Mouse (Mus musculus) midbrain, embryonic 13.5 days (tissue): Measurements from ENCODE around the gene Hrh2. TPM values are rescaled to one million over a fixed set of nuclear protein-coding genes. Genes with fewer than 3 reads are reported as not detected.

Experiments
- ATAC-seq: fragments of 200-750 bp; cut with Nextera tagmentation; 2 replicates; pipeline ENCODE4 v1.8.0; 2017; ENCODE audit warnings: mild to moderate bottlenecking, moderate TSS enrichment, moderate library complexity
- H3K27ac ChIP-seq: fragments of 300-500 bp; sonication (generic); 2 replicates; pipeline ENCODE4 v1.5.1; 2015; ENCODE audit warnings: inconsistent platforms, mild to moderate bottlenecking, moderate library complexity
- H3K27me3 ChIP-seq: fragments of 300-500 bp; sonication (generic); 2 replicates; pipeline ENCODE4 v1.6.1; 2015; ENCODE audit warnings: mild to moderate bottlenecking, inconsistent platforms
- H3K36me3 ChIP-seq: fragments of 300-500 bp; sonication (generic); 2 replicates; pipeline ENCODE4 v1.6.1; 2015; ENCODE audit warnings: mild to moderate bottlenecking, inconsistent platforms
- H3K4me1 ChIP-seq: fragments of 300-500 bp; sonication (generic); replicated peaks from 2 replicates; pipeline ENCODE4 v1.6.1; 2015; ENCODE audit warnings: inconsistent platforms
- H3K4me2 ChIP-seq: fragments of 300-500 bp; sonication (generic); replicated peaks from 2 replicates; pipeline ENCODE4 v1.6.1; 2015; ENCODE audit warnings: moderate library complexity, mild to moderate bottlenecking, inconsistent platforms
- H3K4me3 ChIP-seq: fragments of 300-500 bp; sonication (generic); replicated peaks from 2 replicates; pipeline ENCODE4 v1.5.1; 2015; ENCODE audit warnings: mild to moderate bottlenecking, inconsistent platforms
- H3K9ac ChIP-seq: fragments of 300-500 bp; sonication (generic); replicated peaks from 2 replicates; pipeline ENCODE4 v1.6.1; 2015; ENCODE audit warnings: mild to moderate bottlenecking, inconsistent platforms
- H3K9me3 ChIP-seq: fragments of 300-500 bp; sonication (generic); 2 replicates; pipeline ENCODE4 v1.6.1; 2016; ENCODE audit warnings: mild to moderate bottlenecking, inconsistent platforms
- WGBS: fragments of 180-500 bp; shearing (Covaris S2); methylation state at CpG from one replicate; pipeline ENCODE4 v1.1.7; 2015; 5-methylcytosine and 5-hydroxymethylcytosine counted together
- polyA plus RNA-seq: library from polyadenylated mRNA; unstranded; fragments of >200 nt; fragmentation: Nextera tagmentation; extraction: Ambion mirVana; gene quantifications from 2 replicates; pipeline ENCODE4 v1.2.1, GENCODE M21; 2015

Hrh2 gene
- polyA plus RNA-seq, 1 experiment from 2014 or later: 0.40 TPM

DNA sequence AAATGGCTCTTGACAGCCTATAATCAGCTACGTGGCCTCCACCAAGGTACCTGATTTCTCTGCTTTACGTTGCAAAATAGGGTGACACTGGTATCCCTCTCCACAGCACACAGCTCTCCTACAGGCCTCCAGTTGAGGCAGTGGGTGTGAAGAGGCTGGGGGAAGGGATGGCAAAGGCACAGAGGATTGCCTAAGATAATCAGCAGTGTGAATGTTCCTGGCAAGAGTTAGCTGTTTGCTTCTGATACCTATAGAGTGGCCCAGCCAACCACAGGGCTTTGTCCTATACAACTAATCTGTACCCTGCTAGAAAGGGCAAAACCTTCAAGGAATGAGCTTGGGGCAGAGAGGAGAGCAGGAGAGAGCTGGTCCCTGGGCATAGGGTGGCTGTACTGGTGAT, 11.5 kb downstream of the Hrh2 start:
- WGBS: 95% methylated on average over 2 of the region's 2 CpGs
- H3K4me1 ChIP-seq: peaks cover 10% of the 10 kb centered on the region; the same call in 1 of the 2 replicates
- no peaks in the 10 kb centered on the region for H3K27me3 ChIP-seq
- H3K9ac ChIP-seq: no peak overlapping the region
- H3K4me2 ChIP-seq: no peak overlapping the region
- ATAC-seq: no peak
- H3K9me3 ChIP-seq: no peaks in the 10 kb centered on the region
- no peak overlapping the region for H3K4me3 ChIP-seq
- H3K36me3 ChIP-seq: no peaks in the 10 kb centered on the region
- H3K27ac ChIP-seq: no peak overlapping the region

DNA sequence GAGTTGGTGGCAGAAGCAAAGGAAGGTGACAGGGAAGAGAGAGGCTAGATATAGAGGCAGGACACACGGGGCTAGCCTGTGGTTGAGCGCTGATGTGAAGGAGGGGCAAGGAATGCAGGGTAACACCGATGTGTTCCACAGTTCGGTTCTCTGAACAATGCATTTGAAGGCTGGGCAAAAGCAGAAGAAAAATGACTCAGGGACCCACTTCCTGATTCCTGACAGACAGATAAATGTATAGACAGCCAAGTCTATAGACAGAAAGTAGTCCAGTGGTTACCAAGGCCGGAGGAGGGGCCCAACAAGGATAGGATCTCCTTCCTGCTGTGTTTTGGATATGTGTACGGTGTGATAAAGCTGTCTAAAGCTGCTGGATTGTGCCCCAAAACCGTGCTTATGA, 13.3 kb downstream of the Hrh2 start:
- ATAC-seq: no peak
- 89% methylated on average over 7 of the region's 7 CpGs for WGBS
- Histone ChIP-seq H3K4me3 (no peak overlapping the region), H3K27ac (no peak overlapping the region), H3K4me1 (peaks cover 22% of the 10 kb centered on the region), H3K27me3 (no peaks in the 10 kb centered on the region), H3K4me2 (no peak overlapping the region), H3K9me3 (no peaks in the 10 kb centered on the region), H3K9ac (no peak overlapping the region), H3K36me3 (no peaks in the 10 kb centered on the region)

DNA sequence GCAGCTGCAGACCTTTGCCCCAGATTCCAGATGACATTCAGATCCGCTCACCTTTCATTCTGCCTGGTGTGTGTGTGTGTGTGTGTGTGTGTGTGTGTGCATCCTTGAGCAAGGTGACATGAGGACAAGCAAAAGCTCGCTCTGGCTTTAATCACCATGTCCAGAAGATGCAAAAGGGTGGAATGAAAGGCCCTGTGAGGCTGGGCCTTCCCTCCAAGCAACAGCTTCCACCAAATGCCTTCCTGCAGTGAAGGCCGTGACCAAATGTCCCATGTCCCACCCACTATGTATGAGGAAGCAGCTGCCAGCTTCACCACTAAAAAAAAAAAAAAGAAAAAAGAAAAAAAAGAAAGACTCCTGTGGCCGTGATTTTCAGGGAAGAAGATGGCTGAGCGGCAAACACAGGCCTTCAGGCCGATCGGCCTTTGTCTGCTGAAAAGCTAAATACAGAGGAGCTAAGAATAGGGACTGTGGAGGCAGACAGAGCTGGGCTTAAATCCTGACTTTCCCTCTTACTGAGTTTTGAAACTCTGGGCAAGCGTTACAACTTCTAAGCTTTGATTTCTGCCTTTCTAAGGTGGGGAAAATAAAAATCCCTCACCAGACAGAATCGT, 14.3 kb downstream of the Hrh2 start:
- H3K4me2 ChIP-seq: no peak overlapping the region
- H3K4me3 ChIP-seq: no peak overlapping the region
- WGBS: 47% methylated on average over 9 of the region's 9 CpGs
- H3K9me3 ChIP-seq: no peaks in the 10 kb centered on the region
- ATAC-seq: no peak
- no peak overlapping the region for H3K9ac ChIP-seq
- peaks cover 29% of the 10 kb centered on the region for H3K4me1 ChIP-seq
- no peaks in the 10 kb centered on the region for H3K27me3 ChIP-seq
- H3K27ac ChIP-seq: no peak overlapping the region
- no peaks in the 10 kb centered on the region for H3K36me3 ChIP-seq

DNA sequence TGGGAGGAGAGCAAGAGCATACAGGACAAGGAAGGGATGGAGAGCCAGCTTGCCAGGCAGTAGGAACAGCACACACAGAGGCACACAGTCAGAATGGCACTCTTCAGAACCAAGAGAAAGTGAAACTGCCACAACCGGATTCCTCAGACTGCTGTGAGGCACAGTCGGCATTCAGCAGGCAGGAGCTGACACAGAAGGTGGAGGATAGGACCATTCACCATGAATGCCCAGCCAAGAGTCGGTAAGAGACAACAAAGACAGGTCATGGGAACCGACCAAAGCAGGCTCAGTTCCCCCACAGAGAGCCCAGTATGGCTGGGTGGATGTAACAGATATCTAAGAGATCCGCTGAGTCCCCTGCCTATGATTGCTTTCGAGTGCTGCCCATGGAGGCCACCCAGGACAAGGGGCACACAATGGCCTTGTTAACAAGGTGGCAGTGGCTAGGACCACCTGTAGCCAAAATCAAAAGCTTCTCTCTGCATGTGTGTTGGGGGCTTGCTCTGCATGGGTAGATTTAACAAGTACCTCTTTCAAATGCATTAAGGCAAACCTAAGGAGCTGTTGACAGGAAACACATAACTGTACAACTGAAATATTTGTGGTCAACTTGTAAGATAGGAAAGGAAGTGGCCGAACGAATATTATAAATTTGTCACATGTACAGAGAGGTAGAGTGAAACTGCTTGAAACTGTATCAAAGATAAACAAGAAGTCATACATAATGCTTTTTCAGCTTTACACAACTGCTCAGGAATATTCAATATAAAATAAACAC, 17.7 kb downstream of the Hrh2 start:
- WGBS: 53% methylated on average over 8 of the region's 8 CpGs
- Histone ChIP-seq H3K36me3 (no peaks in the 10 kb centered on the region), H3K4me2 (no peak overlapping the region), H3K4me1 (peaks cover 55% of the 10 kb centered on the region), H3K27ac (no peak overlapping the region), H3K9me3 (no peaks in the 10 kb centered on the region), H3K27me3 (no peaks in the 10 kb centered on the region), H3K9ac (no peak overlapping the region), H3K4me3 (no peak overlapping the region)
- no peak for ATAC-seq

DNA sequence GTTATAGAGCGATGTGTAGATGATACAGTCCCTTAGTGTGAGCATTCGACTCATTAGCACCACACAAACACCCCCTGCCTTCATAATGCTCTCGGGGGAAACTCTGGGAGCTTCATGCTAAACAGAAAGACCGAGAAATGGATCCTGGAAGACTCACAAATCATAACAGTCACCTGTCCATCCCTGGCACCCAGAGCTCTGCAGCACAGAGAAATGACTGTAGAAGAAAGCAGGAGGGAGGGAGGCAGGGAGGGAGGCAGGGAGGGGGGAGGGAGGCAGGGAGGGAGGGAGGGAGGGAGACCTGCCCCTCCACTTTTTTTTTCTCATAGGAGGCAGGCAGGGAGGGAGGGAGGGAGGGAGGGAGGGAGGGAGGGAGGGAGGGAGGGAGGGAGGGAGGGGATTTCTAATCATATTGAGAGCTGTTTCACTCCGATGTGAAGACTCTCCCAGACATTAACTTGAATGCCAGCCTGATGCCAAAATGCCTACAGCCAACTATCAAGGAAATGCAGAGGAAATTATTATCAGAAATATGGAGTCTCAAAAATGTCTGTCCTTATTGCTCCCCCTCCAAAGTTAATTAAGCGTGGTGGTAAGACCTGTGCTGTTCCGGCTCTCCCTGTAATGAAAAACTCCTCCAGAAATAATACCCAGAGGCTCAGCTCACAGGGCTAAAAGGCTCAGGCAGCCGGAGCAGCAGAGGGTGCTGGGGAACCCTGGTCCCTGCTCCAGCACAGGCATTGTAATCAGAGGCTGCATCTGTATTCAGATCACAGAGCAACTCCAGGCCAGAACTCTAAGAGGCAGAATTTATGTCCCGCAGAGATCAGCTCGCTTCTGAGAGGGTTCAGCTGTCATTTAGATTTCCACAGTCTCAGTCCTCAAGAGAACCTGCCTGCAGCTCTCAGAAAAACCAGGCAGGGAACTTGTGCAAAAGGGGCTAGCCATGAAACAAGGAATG, 19.9 kb downstream of the Hrh2 start:
- 15% methylated on average over 10 of the region's 10 CpGs for WGBS

DNA sequence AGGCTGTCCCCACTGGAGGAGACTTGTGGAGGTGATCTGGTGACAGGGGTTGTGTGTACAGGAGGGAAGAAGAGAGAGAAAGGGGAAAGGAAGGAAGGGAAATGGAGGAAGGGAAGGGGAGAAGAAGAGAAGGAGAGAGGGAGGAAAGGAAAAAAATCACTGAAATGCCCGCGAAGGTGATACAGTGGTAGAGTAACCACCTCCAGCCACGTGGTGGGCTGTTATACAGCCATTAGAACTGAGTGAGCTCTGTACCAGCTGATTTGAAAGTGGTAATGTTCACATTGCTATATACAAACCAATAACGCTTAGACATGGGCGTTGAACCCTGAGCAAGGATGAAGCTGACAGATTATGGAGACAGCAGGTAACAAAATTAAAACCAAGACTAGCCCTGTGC, 20.6 kb downstream of the Hrh2 start:
- no peaks in the 10 kb centered on the region for H3K9me3 ChIP-seq
- H3K9ac ChIP-seq: 0 out of 2 replicates have a peak overlapping the region, but pooled peaks have one; percentile 2
- WGBS: 39% methylated on average over 5 of the region's 5 CpGs
- peak; percentile 51 for ATAC-seq
- no peaks in the 10 kb centered on the region for H3K27me3 ChIP-seq
- H3K27ac ChIP-seq: peak overlapping the region; percentile 94
- peak overlapping the region; percentile 32 for H3K4me2 ChIP-seq
- no peaks in the 10 kb centered on the region for H3K36me3 ChIP-seq
- no peak overlapping the region for H3K4me3 ChIP-seq
- H3K4me1 ChIP-seq: peaks cover 45% of the 10 kb centered on the region

More for the DNA sequence above, 19.9 kb downstream of the Hrh2 start:
- Histone ChIP-seq H3K9ac (0 out of 2 replicates have a peak overlapping the region, but pooled peaks have one; percentile 2), H3K4me1 (peaks cover 45% of the 10 kb centered on the region), H3K4me2 (peak overlapping the region; percentile 32), H3K27me3 (no peaks in the 10 kb centered on the region), H3K4me3 (no peak overlapping the region), H3K27ac (peak overlapping the region; percentile 94), H3K36me3 (no peaks in the 10 kb centered on the region), H3K9me3 (no peaks in the 10 kb centered on the region)
- ATAC-seq: peak; percentile 94

DNA sequence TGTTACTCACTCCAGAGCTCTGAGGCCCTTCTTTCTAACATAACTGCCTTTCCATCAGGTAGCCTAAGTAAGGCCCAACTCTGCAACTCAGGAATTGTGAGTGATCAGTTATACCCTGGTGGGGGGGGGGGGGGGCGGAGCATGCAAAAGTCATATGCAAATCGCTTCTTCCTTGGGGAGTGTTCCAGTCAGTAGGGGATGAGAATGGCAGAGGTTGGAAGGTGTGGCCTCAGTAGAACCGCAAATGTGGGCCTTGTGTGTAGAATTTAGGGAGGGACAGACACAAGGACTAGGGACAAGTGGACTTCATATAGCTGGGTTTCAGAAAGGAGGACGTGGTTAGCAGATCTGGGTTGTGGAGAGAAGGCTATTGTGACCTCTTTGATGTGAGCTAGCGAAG, 23.3 kb downstream of the Hrh2 start:
- Histone ChIP-seq H3K36me3 (no peaks in the 10 kb centered on the region), H3K9me3 (no peaks in the 10 kb centered on the region), H3K4me3 (no peak overlapping the region), H3K9ac (no peak overlapping the region), H3K27me3 (no peaks in the 10 kb centered on the region), H3K4me1 (peaks cover 33% of the 10 kb centered on the region), H3K27ac (no peak overlapping the region), H3K4me2 (no peak overlapping the region)
- 44% methylated on average over 5 of the region's 5 CpGs for WGBS
- no peak for ATAC-seq

DNA sequence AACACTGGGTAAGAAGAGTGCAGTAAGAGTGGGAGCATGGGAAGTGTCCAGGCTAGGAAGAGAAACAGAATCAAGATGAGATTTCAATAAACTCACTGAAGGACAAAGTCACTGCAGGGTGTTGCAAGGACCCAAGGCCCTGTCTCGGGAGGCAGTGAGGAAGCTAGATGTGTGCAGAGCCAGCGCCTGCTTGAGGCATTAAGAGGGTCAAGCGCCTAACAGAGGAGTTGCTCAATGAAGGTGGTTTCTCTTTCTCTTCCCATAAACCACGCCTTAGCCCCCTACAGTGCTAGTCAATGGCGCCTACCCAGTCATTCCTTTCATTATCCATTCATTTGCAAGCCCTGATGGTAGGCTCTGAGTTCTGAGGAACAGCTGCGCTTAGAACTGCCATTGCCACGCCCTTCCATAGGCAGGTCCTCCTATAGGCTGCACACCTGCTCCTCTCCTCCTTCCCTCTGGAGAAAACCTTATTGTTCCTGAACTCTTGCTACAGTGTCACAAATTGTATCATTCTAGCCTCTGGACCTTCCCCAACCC, 23.9 kb downstream of the Hrh2 start:
- no peak overlapping the region for H3K4me2 ChIP-seq
- no peak overlapping the region for H3K27ac ChIP-seq
- H3K9me3 ChIP-seq: no peaks in the 10 kb centered on the region
- no peaks in the 10 kb centered on the region for H3K36me3 ChIP-seq
- H3K9ac ChIP-seq: no peak overlapping the region
- ATAC-seq: no peak
- WGBS: 27% methylated on average over 7 of the region's 7 CpGs
- peaks cover 31% of the 10 kb centered on the region for H3K4me1 ChIP-seq
- H3K27me3 ChIP-seq: no peaks in the 10 kb centered on the region
- H3K4me3 ChIP-seq: no peak overlapping the region

DNA sequence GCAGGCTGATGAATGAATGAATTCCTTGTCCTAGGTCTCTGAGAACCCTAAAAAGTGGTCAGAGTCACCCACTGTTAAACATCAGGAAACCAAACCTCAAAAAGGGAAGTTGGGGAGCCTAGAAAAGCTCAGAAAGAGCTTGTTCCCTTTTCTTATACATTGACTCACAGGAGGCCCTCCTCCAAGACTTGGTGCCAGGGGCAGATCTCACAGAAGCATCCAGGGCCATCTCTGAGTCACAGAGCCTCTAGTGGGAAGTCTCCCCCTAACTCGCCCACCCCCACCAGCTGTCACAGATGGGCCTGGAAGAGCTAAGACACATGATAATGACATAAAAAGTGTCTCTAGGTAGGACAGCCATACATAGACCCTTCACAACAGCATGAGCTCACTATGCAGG, 26.4 kb downstream of the Hrh2 start:
- H3K36me3 ChIP-seq: no peaks in the 10 kb centered on the region
- ATAC-seq: no peak
- H3K27ac ChIP-seq: no peak overlapping the region
- peaks cover 33% of the 10 kb centered on the region for H3K4me1 ChIP-seq
- WGBS: 84% methylated on average over 1 of the region's 1 CpGs
- H3K9ac ChIP-seq: no peak overlapping the region
- H3K4me3 ChIP-seq: no peak overlapping the region
- H3K27me3 ChIP-seq: no peaks in the 10 kb centered on the region
- H3K4me2 ChIP-seq: no peak overlapping the region
- H3K9me3 ChIP-seq: no peaks in the 10 kb centered on the region

DNA sequence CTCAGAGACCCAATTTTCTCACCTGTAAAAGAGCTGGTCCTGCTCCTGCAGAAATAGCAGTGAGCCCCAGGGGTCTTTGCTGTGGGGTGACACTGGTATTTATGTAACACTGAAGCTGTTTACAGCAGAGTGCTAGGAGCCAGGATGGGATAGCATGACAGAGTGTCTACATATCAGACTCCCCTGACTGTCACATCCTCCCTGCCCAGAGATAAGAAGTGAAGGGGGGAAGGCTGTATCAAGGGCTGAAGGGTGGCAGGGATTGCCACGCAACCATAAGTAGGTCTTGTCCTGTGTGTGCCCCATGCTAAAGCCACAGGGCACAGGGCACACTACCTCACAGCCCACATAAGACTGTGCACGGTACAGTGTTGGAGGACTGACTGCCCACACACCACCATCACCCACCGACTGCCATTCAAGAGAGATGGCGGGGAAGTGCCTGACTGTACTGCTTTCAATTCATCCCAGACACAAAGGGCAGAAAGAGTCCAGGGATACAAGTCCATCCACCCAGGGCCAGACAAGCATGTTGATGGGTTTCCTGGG, 29.8 kb downstream of the Hrh2 start:
- Histone ChIP-seq H3K4me1 (peaks cover 27% of the 10 kb centered on the region), H3K4me3 (no peak overlapping the region), H3K27ac (no peak overlapping the region), H3K36me3 (no peaks in the 10 kb centered on the region), H3K9me3 (no peaks in the 10 kb centered on the region), H3K27me3 (no peaks in the 10 kb centered on the region), H3K9ac (no peak overlapping the region), H3K4me2 (no peak overlapping the region)
- ATAC-seq: no peak
- WGBS: 73% methylated on average over 4 of the region's 4 CpGs

DNA sequence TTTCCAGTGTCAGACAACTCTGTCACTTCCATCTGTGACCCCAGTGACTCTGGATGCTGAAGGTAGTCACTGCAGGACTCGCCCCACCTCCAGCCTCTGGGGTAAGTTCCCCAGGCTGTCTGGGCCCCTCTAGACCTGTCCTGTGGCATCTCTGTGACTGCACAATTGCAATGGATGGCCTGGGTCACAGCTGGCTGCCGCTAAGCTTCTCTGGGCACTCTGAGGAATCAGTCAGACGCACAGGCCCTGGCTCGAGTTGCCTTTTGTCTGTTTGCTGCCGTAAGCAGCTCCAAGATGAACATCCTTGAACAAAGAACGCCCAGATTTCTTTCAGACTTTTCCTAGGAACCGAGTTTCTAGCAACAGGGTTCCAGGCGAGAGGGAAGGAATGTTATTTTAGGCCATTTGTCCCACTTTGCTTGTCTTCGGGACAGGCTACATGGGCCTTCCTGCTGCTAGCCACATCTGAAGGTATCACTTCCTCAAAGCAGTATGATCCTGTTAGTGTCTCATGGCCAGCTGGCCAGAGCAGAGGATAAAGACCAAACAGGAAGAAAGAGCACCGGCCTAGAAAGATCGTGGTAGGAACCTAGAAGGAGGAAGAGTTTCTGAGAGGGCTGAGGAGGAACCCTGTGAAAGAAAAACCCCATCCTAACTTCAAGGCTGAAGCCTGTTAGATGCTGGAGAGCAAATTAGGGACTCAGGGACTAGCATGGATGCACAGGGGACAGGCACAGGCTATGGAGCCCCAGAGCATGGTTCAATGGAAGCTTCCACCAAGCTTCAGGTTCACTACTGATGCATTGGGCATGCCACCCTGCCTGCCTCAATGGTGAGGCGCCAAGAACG, 31.2 kb downstream of the Hrh2 start:
- Histone ChIP-seq H3K4me1 (peaks cover 32% of the 10 kb centered on the region), H3K9me3 (no peaks in the 10 kb centered on the region), H3K4me2 (no peak overlapping the region), H3K27me3 (no peaks in the 10 kb centered on the region), H3K27ac (no peak overlapping the region), H3K36me3 (no peaks in the 10 kb centered on the region), H3K4me3 (no peak overlapping the region), H3K9ac (no peak overlapping the region)
- WGBS: 38% methylated on average over 13 of the region's 13 CpGs
- no peak for ATAC-seq
